Mouse (Mus musculus) heart, embryonic 10.5 days (tissue): ENCODE results near the gene Gulp1. TPM values are rescaled to one million over a fixed set of nuclear protein-coding genes. Genes with fewer than 3 reads are reported as not detected.

Experiments
- DNase-seq: peaks from one replicate; pipeline ENCODE4 v3.0.0-alpha.2; 2017; ENCODE audit warnings: low spot score
- H3K27ac ChIP-seq: fragments of 300-500 bp; sonication (generic); 2 replicates; pipeline ENCODE4 v1.5.1; 2016; ENCODE audit warnings: mild to moderate bottlenecking
- H3K27me3 ChIP-seq: fragments of 300-500 bp; sonication (generic); 2 replicates; pipeline ENCODE4 v1.6.1; 2016; ENCODE audit warnings: mild to moderate bottlenecking; ENCODE audit not compliant: poor library complexity, insufficient read depth, severe bottlenecking
- H3K36me3 ChIP-seq: fragments of 300-500 bp; sonication (generic); 2 replicates; pipeline ENCODE4 v1.6.1; 2016; ENCODE audit warnings: mild to moderate bottlenecking, moderate library complexity
- H3K4me1 ChIP-seq: fragments of 300-500 bp; sonication (generic); 2 replicates; pipeline ENCODE4 v1.6.1; 2016; ENCODE audit warnings: mild to moderate bottlenecking
- H3K4me3 ChIP-seq: fragments of 300-500 bp; sonication (generic); 2 replicates; pipeline ENCODE4 v1.5.1; 2016; ENCODE audit warnings: mild to moderate bottlenecking, moderate library complexity
- H3K9me3 ChIP-seq: fragments of 300-500 bp; sonication (generic); 2 replicates; pipeline ENCODE4 v1.6.1; 2016; ENCODE audit warnings: mild to moderate bottlenecking, moderate library complexity
- WGBS: fragments of 180-500 bp; shearing (Covaris S2); methylation state at CpG from one replicate; pipeline ENCODE4 v1.1.7; 2016; 5-methylcytosine and 5-hydroxymethylcytosine counted together
- polyA plus RNA-seq: library from polyadenylated mRNA; unstranded; fragments of >200 nt; fragmentation: Nextera tagmentation; extraction: Ambion mirVana; gene quantifications from 2 replicates; pipeline ENCODE4 v1.2.1, GENCODE M21; 2016

Gene Gulp1
- polyA plus RNA-seq, 1 experiment from 2014 or later, result 15.6 TPM

- Histone ChIP-seq H3K27me3 (no peaks in the 10 kb centered on the region), H3K4me1 (no peaks in the 10 kb centered on the region), H3K4me3 (no peak overlapping the region), H3K36me3 (peaks cover 4% of the 10 kb centered on the region), H3K9me3 (no peaks in the 10 kb centered on the region), H3K27ac (no peak overlapping the region)
- WGBS, result 70% methylated on average over 1 of the region's 1 CpGs
- no peak for DNase-seq
These were observed 226.9 kb downstream of the Gulp1 start for GRCm38 (mm10) chr1:44778251-44778650.

- Histone ChIP-seq H3K4me1 (no peaks in the 10 kb centered on the region), H3K27ac (no peak overlapping the region), H3K4me3 (no peak overlapping the region), H3K9me3 (no peaks in the 10 kb centered on the region), H3K36me3 (no peaks in the 10 kb centered on the region), H3K27me3 (no peaks in the 10 kb centered on the region)
- DNase-seq, result no peak
- 76% methylated on average over 4 of the region's 4 CpGs for WGBS
These were observed 252.5 kb downstream of the Gulp1 start for GRCm38 (mm10) chr1:44803594-44804372.

DNA sequence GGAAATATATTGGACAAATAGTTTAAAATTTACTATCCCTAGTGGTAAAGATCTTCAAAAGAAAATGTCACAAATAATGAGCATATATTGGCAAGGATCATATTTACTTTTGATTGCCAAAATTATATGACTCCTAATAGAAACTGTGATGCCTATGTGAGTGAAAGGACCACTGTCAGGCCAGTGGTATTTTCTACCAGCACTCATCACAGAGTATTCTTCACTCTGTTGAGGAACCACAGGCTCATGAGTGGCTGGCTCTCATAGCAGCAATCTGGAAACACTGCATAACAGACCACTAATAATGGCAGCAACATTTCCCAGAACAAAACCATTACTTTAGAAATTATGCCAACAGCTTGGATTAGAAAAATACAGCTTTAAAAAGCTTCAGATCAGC, 255.1 kb downstream of the Gulp1 start:
- no peak for DNase-seq
- H3K27me3 ChIP-seq, result no peaks in the 10 kb centered on the region
- H3K36me3 ChIP-seq, result no peaks in the 10 kb centered on the region
- H3K27ac ChIP-seq, result no peak overlapping the region
- no peaks in the 10 kb centered on the region for H3K9me3 ChIP-seq
- no peaks in the 10 kb centered on the region for H3K4me1 ChIP-seq
- H3K4me3 ChIP-seq, result no peak overlapping the region

DNA sequence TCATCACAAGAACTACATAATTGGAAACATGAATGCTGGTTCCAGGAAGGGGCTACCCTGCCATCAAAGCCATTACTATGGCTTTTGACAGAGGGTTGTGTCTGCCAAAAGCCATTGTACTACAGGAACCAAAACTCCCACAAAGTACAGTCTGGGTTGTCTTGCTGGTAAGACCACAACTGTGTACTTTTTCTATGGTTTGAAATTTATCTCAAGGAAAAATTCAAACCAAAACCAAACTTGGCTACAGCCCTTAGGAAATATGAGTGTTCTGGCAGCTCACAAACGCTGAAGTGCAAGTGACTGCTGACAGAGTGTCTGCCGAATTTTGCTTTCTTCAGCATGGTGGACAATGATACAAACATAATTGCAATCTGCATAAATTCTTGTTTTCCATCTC, 259.0 kb downstream of the Gulp1 start:
- H3K4me3 ChIP-seq, result no peak overlapping the region
- H3K36me3 ChIP-seq, result no peaks in the 10 kb centered on the region
- no peaks in the 10 kb centered on the region for H3K9me3 ChIP-seq
- DNase-seq, result no peak
- WGBS, result 79% methylated on average over 2 of the region's 2 CpGs
- no peak overlapping the region for H3K27ac ChIP-seq
- no peaks in the 10 kb centered on the region for H3K4me1 ChIP-seq
- no peaks in the 10 kb centered on the region for H3K27me3 ChIP-seq

GRCm38 (mm10) chr1:44833934-44834333, 282.6 kb downstream of the Gulp1 start:
- no peak for DNase-seq
- WGBS, result 79% methylated on average over 4 of the region's 4 CpGs
- Histone ChIP-seq H3K9me3 (no peaks in the 10 kb centered on the region), H3K4me1 (no peaks in the 10 kb centered on the region), H3K27ac (no peak overlapping the region), H3K27me3 (no peaks in the 10 kb centered on the region), H3K4me3 (no peak overlapping the region), H3K36me3 (no peaks in the 10 kb centered on the region)
